Comparison of ENCODE assay signal across 16 mouse cellular contexts in the genomic region with DNA sequence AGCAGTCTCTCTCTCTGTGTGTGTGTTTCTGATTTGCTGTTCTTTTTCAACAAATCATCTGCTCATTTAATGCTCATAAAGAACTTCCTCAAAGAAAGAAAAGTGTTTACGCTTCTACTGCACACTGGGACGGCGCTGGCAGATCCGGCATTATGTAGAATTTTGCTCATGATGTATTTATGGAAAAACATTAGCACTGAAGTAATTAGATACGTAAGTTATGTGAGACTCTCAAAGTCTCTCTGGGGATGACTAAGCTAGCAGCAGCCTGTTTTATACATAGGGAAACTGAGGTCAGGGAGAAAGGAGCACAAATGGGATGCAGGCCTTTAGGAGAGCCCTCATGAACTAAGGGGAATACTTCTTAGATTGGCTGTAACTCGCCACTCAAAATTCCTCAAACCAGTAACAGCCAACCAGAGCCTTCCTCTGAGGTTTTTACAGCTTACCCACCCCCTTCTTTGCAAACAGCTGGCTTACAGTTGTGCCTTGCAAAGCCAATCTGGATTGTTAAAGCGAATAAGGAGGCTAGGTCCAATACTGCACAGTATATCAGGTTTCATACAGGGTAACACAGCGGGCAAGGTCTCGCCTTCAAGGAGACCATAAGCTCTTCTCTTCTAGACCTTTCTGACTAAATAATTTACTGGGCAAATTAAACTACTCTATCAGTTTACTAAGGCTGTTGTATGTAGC.
DNase-seq lines count a peak whose midpoint lies in the region; ATAC-seq and TF ChIP-seq lines count a peak whose summit lies in the region.
"Had no signal": no experiment of that assay in that cellular context is flagged by ENCODE, and none has a peak within 500 bp of the region (broad histone marks: within the 10 kb centered on the region; RNA-seq: fewer than 3 reads in every experiment).

No protein-coding gene starts in this region.

- 86% methylated on average over 9 of the region's 9 CpGs for WGBS in forebrain, embryonic 10.5 days
- 68% methylated on average over 9 of the region's 9 CpGs for WGBS in forebrain, postnatal 0 days
- 30% methylated on average over 9 of the region's 9 CpGs for WGBS in kidney, postnatal 0 days
- 58% methylated on average over 9 of the region's 9 CpGs for WGBS in kidney, adult 2 months
- 31% methylated on average over 9 of the region's 9 CpGs for WGBS in embryonic facial prominence, embryonic 13.5 days
- WGBS in limb, embryonic 12.5 days = 16% methylated on average over 9 of the region's 9 CpGs
- 74% methylated on average over 9 of the region's 9 CpGs for WGBS in hindbrain, embryonic 13.5 days
- WGBS in hindbrain, embryonic 14.5 days = 75% methylated on average over 9 of the region's 9 CpGs

- H3K27me3 ChIP-seq in forebrain, embryonic 10.5 days (ENCODE audit: poor library complexity, severe bottlenecking) = peaks cover 44% of the 10 kb centered on the region
- no peaks in the 10 kb centered on the region for H3K27me3 ChIP-seq in forebrain, postnatal 0 days (ENCODE audit: insufficient read depth, low read length)
- no peaks in the 10 kb centered on the region for H3K27me3 ChIP-seq in kidney, postnatal 0 days (ENCODE audit: insufficient read depth, low read length)
- H3K27me3 ChIP-seq in kidney, adult 2 months (replicated peaks; ENCODE audit: control insufficient read depth, insufficient read depth, low read length) = no peaks in the 10 kb centered on the region
- no peaks in the 10 kb centered on the region for H3K27me3 ChIP-seq in embryonic facial prominence, embryonic 13.5 days
- H3K27me3 ChIP-seq in limb, embryonic 12.5 days = no peaks in the 10 kb centered on the region
- 0 out of 2 replicates have a peak, but pooled peaks cover 4% of the 10 kb centered on the region for H3K27me3 ChIP-seq in hindbrain, embryonic 13.5 days
- H3K27me3 ChIP-seq in hindbrain, embryonic 14.5 days (ENCODE audit: control insufficient read depth, insufficient read depth, low read length) = no peaks in the 10 kb centered on the region
- H3K27me3 ChIP-seq: forebrain, embryonic 15.5 days; heart, embryonic 12.5 days; hindbrain, embryonic 15.5 days; liver, embryonic 12.5 days had no signal

- no peak overlapping the region for H3K4me3 ChIP-seq in forebrain, embryonic 10.5 days
- no peak overlapping the region for H3K4me3 ChIP-seq in forebrain, postnatal 0 days (ENCODE audit: low read depth, low read length)
- no peak overlapping the region for H3K4me3 ChIP-seq in kidney, postnatal 0 days (replicated peaks; ENCODE audit: low read depth, low read length)
- no peak overlapping the region for H3K4me3 ChIP-seq in kidney, adult 2 months (ENCODE audit: insufficient read depth, low read depth, low read length)
- no peak overlapping the region for H3K4me3 ChIP-seq in embryonic facial prominence, embryonic 13.5 days
- H3K4me3 ChIP-seq in limb, embryonic 12.5 days (replicated peaks) = no peak overlapping the region
- no peak overlapping the region for H3K4me3 ChIP-seq in hindbrain, embryonic 13.5 days
- H3K4me3 ChIP-seq in hindbrain, embryonic 14.5 days (replicated peaks; ENCODE audit: low read length) = no peak overlapping the region
- H3K4me3 ChIP-seq: forebrain, embryonic 15.5 days; heart, embryonic 12.5 days; hindbrain, embryonic 15.5 days; liver, embryonic 12.5 days; midbrain, embryonic 15.5 days had no signal

- H3K4me2 ChIP-seq in forebrain, postnatal 0 days (ENCODE audit: low read depth) = no peak overlapping the region
- H3K4me2 ChIP-seq in kidney, postnatal 0 days (ENCODE audit: low read length) = no peak overlapping the region
- peak overlapping the region; percentile 29 for H3K4me2 ChIP-seq in embryonic facial prominence, embryonic 13.5 days
- H3K4me2 ChIP-seq in limb, embryonic 12.5 days = peak overlapping the region; percentile 34
- H3K4me2 ChIP-seq in hindbrain, embryonic 13.5 days = no peak overlapping the region
- H3K4me2 ChIP-seq in hindbrain, embryonic 14.5 days (replicated peaks) = no peak overlapping the region
- H3K4me2 ChIP-seq: forebrain, embryonic 15.5 days; heart, embryonic 12.5 days; hindbrain, embryonic 15.5 days; liver, embryonic 12.5 days; midbrain, embryonic 15.5 days had no signal

- 0 out of 2 replicates have a peak overlapping the region, but pooled peaks have one; percentile 44 for H3K27ac ChIP-seq in forebrain, embryonic 10.5 days
- no peak overlapping the region for H3K27ac ChIP-seq in forebrain, postnatal 0 days (ENCODE audit: low read depth, low read length)
- peak overlapping the region; percentile 8; the same call in 1 of the 2 replicates for H3K27ac ChIP-seq in kidney, postnatal 0 days
- no peak overlapping the region for H3K27ac ChIP-seq in kidney, adult 2 months (ENCODE audit: insufficient read depth, low read depth, low read length)
- H3K27ac ChIP-seq in embryonic facial prominence, embryonic 13.5 days = peak overlapping the region; percentile 84
- peak overlapping the region; percentile 93 for H3K27ac ChIP-seq in limb, embryonic 12.5 days
- no peak overlapping the region for H3K27ac ChIP-seq in hindbrain, embryonic 13.5 days
- H3K27ac ChIP-seq in hindbrain, embryonic 14.5 days = no peak overlapping the region
- H3K27ac ChIP-seq: forebrain, embryonic 15.5 days; hindbrain, embryonic 15.5 days; liver, embryonic 12.5 days; midbrain, embryonic 15.5 days had no signal

- H3K36me3 ChIP-seq in forebrain, embryonic 10.5 days (replicated peaks) = no peaks in the 10 kb centered on the region
- no peaks in the 10 kb centered on the region for H3K36me3 ChIP-seq in forebrain, postnatal 0 days (ENCODE audit: insufficient read depth)
- H3K36me3 ChIP-seq in kidney, postnatal 0 days (ENCODE audit: insufficient read depth, low read length) = no peaks in the 10 kb centered on the region
- H3K36me3 ChIP-seq in kidney, adult 2 months (ENCODE audit: control insufficient read depth, insufficient read depth, low read length) = no peaks in the 10 kb centered on the region
- H3K36me3 ChIP-seq in embryonic facial prominence, embryonic 13.5 days = no peaks in the 10 kb centered on the region
- no peaks in the 10 kb centered on the region for H3K36me3 ChIP-seq in limb, embryonic 12.5 days
- H3K36me3 ChIP-seq in hindbrain, embryonic 13.5 days = no peaks in the 10 kb centered on the region
- no peaks in the 10 kb centered on the region for H3K36me3 ChIP-seq in hindbrain, embryonic 14.5 days (replicated peaks; ENCODE audit: control insufficient read depth, insufficient read depth)
- H3K36me3 ChIP-seq: forebrain, embryonic 15.5 days; heart, embryonic 12.5 days; hindbrain, embryonic 15.5 days; liver, embryonic 12.5 days; midbrain, embryonic 15.5 days had no signal

- no peaks in the 10 kb centered on the region for H3K9me3 ChIP-seq in forebrain, embryonic 10.5 days
- H3K9me3 ChIP-seq in forebrain, postnatal 0 days (ENCODE audit: low read length) = no peaks in the 10 kb centered on the region
- no peaks in the 10 kb centered on the region for H3K9me3 ChIP-seq in kidney, postnatal 0 days (replicated peaks; ENCODE audit: low read length)
- H3K9me3 ChIP-seq in embryonic facial prominence, embryonic 13.5 days = no peaks in the 10 kb centered on the region
- no peaks in the 10 kb centered on the region for H3K9me3 ChIP-seq in limb, embryonic 12.5 days
- no peaks in the 10 kb centered on the region for H3K9me3 ChIP-seq in hindbrain, embryonic 13.5 days
- H3K9me3 ChIP-seq in hindbrain, embryonic 14.5 days (ENCODE audit: control insufficient read depth, low read length) = 0 out of 2 replicates have a peak, but pooled peaks cover 2% of the 10 kb centered on the region
- H3K9me3 ChIP-seq: forebrain, embryonic 15.5 days; hindbrain, embryonic 15.5 days; liver, embryonic 12.5 days; midbrain, embryonic 15.5 days had no signal

- DNase-seq in forebrain, embryonic 10.5 days (ENCODE audit: extremely low spot score, low spot score) = no peak
- no peak for DNase-seq in forebrain, postnatal 0 days
- peak; percentile 87 for DNase-seq in kidney, postnatal 0 days (ENCODE audit: low spot score)
- no peak for DNase-seq in kidney, adult 2 months
- DNase-seq in hindbrain, embryonic 14.5 days (ENCODE audit: low spot score) = no peak
- DNase-seq: adrenal gland, adult 2 months; cerebellum, adult 2 months; right cerebral cortex, postnatal 14 days had no signal

- no peak for TF ChIP-seq CTCF in forebrain, postnatal 0 days (IDR thresholded peaks at IDR 0.05; ENCODE audit: low read depth)
- TF ChIP-seq CTCF in kidney, postnatal 0 days (IDR thresholded peaks at IDR 0.05; ENCODE audit: low read depth) = no peak
- no peak for TF ChIP-seq CTCF in kidney, adult 2 months (conservative IDR thresholded peaks at IDR 0.05; ENCODE audit: insufficient read depth, insufficient read length, low read depth, low read length)

- no peak overlapping the region for H3K9ac ChIP-seq in forebrain, postnatal 0 days
- no peak overlapping the region for H3K9ac ChIP-seq in kidney, postnatal 0 days (ENCODE audit: low read depth, low read length)
- no peak overlapping the region; the same call in 1 of the 2 replicates for H3K9ac ChIP-seq in embryonic facial prominence, embryonic 13.5 days
- H3K9ac ChIP-seq in limb, embryonic 12.5 days (replicated peaks) = peak overlapping the region; percentile 34; the same call in 1 of the 2 replicates
- H3K9ac ChIP-seq in hindbrain, embryonic 13.5 days = no peak overlapping the region
- H3K9ac ChIP-seq in hindbrain, embryonic 14.5 days = no peak overlapping the region
- H3K9ac ChIP-seq: forebrain, embryonic 15.5 days; heart, embryonic 12.5 days; hindbrain, embryonic 15.5 days; liver, embryonic 12.5 days; midbrain, embryonic 15.5 days had no signal

- no peak for TF ChIP-seq POLR2A in kidney, adult 2 months (IDR thresholded peaks at IDR 0.05; ENCODE audit: low read depth, low read length)

- ATAC-seq in forebrain, postnatal 0 days = no peak
- ATAC-seq in kidney, postnatal 0 days (replicated peaks; ENCODE audit: low FRiP score, low read depth) = peak; percentile 74
- 0 out of 2 replicates have a peak, but pooled peaks have one; percentile 52 for ATAC-seq in embryonic facial prominence, embryonic 13.5 days (ENCODE audit: insufficient number of reproducible peaks, insufficient read depth, low FRiP score, low TSS enrichment, low read depth)
- ATAC-seq in limb, embryonic 12.5 days (ENCODE audit: insufficient number of reproducible peaks, insufficient read depth, low FRiP score, low TSS enrichment, low read depth) = peak; percentile 96
- ATAC-seq in hindbrain, embryonic 13.5 days (ENCODE audit: low FRiP score) = no peak
- no peak for ATAC-seq in hindbrain, embryonic 14.5 days (ENCODE audit: low FRiP score)
- ATAC-seq: forebrain, embryonic 15.5 days; liver, embryonic 12.5 days; midbrain, embryonic 15.5 days had no signal

- H3K4me1 ChIP-seq in forebrain, embryonic 10.5 days = peaks cover 64% of the 10 kb centered on the region
- peaks cover 8% of the 10 kb centered on the region; the same call in 1 of the 2 replicates for H3K4me1 ChIP-seq in forebrain, postnatal 0 days (ENCODE audit: insufficient read depth)
- H3K4me1 ChIP-seq in kidney, postnatal 0 days (replicated peaks; ENCODE audit: insufficient read depth, low read length) = no peaks in the 10 kb centered on the region
- H3K4me1 ChIP-seq in kidney, adult 2 months (ENCODE audit: control insufficient read depth, insufficient read depth, low read length) = no peaks in the 10 kb centered on the region
- H3K4me1 ChIP-seq in embryonic facial prominence, embryonic 13.5 days = peaks cover 24% of the 10 kb centered on the region
- peaks cover 31% of the 10 kb centered on the region for H3K4me1 ChIP-seq in limb, embryonic 12.5 days (replicated peaks)
- H3K4me1 ChIP-seq in hindbrain, embryonic 13.5 days (replicated peaks) = peaks cover 33% of the 10 kb centered on the region
- H3K4me1 ChIP-seq in hindbrain, embryonic 14.5 days (replicated peaks; ENCODE audit: control insufficient read depth, insufficient read depth, low read length) = peaks cover 14% of the 10 kb centered on the region; the same call in 1 of the 2 replicates
- H3K4me1 ChIP-seq: liver, embryonic 12.5 days had no signal

Comparison
In these comparisons a context has a peak if more than half of its experiments do, and no peak if none do; other contexts are left out.
1. H3K27ac ChIP-seq: peak in forebrain, embryonic 10.5 days (single experiment), kidney, postnatal 0 days (single experiment), embryonic facial prominence, embryonic 13.5 days (single experiment) and limb, embryonic 12.5 days (single experiment); none in forebrain, postnatal 0 days (single experiment), kidney, adult 2 months (single experiment), hindbrain, embryonic 13.5 days (single experiment) and hindbrain, embryonic 14.5 days (single experiment).
2. ATAC-seq: peak in kidney, postnatal 0 days (single experiment), embryonic facial prominence, embryonic 13.5 days (single experiment) and limb, embryonic 12.5 days (single experiment); none in forebrain, postnatal 0 days (single experiment), hindbrain, embryonic 13.5 days (single experiment) and hindbrain, embryonic 14.5 days (single experiment).
3. H3K4me2 ChIP-seq: peak in embryonic facial prominence, embryonic 13.5 days (single experiment) and limb, embryonic 12.5 days (single experiment); none in forebrain, postnatal 0 days (single experiment), kidney, postnatal 0 days (single experiment), hindbrain, embryonic 13.5 days (single experiment) and hindbrain, embryonic 14.5 days (single experiment).